Mouse (Mus musculus): ENCODE measurements at regions not wholly inside any gene's neighbourhood (a gene's known extent, or its start where the extent isn't known, plus 50 kb on each side); places are given as distances from the start of the nearest gene placed in this dataset.

DNA sequence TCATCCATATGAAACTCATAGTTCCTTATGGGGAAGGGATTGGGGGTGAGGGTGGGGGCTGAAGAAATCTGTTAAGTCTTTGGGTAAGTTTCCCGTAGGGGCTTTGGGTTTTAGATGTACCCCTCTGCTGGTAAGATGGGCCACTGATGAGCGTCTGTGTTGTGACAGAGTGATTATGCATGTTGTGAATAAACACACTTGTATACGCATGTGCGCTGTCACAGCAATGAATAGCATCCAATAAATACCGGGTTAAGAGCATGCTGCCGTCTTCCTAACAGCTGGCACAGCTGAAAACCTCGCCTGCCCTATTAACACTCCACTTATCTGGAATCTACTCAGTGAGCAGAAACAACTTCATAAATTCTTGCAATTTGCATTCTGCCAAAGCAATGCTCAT lies 337.0 kb downstream of the Igsf11 start:
- H3K9ac ChIP-seq (ENCODE audit: low read depth, low read length), result no peak overlapping the region
- no peaks in the 10 kb centered on the region for H3K27me3 ChIP-seq (ENCODE audit: control insufficient read depth, insufficient read depth, low read length)
- H3K36me3 ChIP-seq (ENCODE audit: control insufficient read depth, insufficient read depth, low read length), result no peaks in the 10 kb centered on the region
- H3K79me2 ChIP-seq (ENCODE audit: control insufficient read depth, insufficient read depth, low read length), result no peaks in the 10 kb centered on the region
- DNase-seq (ENCODE audit: extremely low read depth, low read depth, low spot score), result no peak
- no peaks in the 10 kb centered on the region for H3K4me1 ChIP-seq (ENCODE audit: control insufficient read depth, insufficient read depth, low read length)
- no peak overlapping the region for H3K4me3 ChIP-seq (ENCODE audit: insufficient read depth, low read depth, low read length)
- no peak overlapping the region for H3K27ac ChIP-seq (replicated peaks; ENCODE audit: insufficient read depth, low read depth, low read length)
- WGBS, result 70% methylated on average over 7 of the region's 7 CpGs
- TF ChIP-seq POLR2A (IDR thresholded peaks at IDR 0.05; ENCODE audit: extremely low read depth, insufficient read depth, low read length) (no peak), CTCF (IDR thresholded peaks at IDR 0.05; ENCODE audit: low read depth, low read length) (no peak)

DNA sequence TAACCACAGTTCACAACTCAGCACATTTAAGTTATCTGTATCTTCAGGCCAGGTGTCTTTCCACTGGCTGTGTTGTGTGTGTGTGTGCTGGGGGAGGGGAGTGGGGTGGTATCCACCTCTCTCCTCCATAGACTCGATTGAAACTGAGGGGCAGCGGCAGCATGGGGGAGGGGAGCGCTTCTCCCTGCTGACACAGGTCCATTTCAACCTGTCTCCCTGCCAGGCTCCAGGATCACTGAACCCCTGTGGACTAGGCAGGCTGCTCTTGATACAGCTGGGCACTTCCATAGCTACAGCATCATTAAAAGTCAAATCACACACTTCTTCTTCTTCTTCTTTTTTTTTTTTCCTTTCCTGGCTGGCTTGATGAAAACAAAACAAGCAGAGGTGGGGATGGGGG lies 338.0 kb downstream of the Igsf11 start:
- Histone ChIP-seq H3K9ac (ENCODE audit: low read depth, low read length) (no peak overlapping the region), H3K27ac (replicated peaks; ENCODE audit: insufficient read depth, low read depth, low read length) (no peak overlapping the region), H3K4me1 (ENCODE audit: control insufficient read depth, insufficient read depth, low read length) (no peaks in the 10 kb centered on the region), H3K27me3 (ENCODE audit: control insufficient read depth, insufficient read depth, low read length) (no peaks in the 10 kb centered on the region), H3K36me3 (ENCODE audit: control insufficient read depth, insufficient read depth, low read length) (no peaks in the 10 kb centered on the region), H3K4me3 (ENCODE audit: insufficient read depth, low read depth, low read length) (no peak overlapping the region), H3K79me2 (ENCODE audit: control insufficient read depth, insufficient read depth, low read length) (no peaks in the 10 kb centered on the region)
- 7% methylated on average over 3 of the region's 3 CpGs for WGBS
- no peak for DNase-seq (ENCODE audit: extremely low read depth, low read depth, low spot score)
- TF ChIP-seq POLR2A (IDR thresholded peaks at IDR 0.05; ENCODE audit: extremely low read depth, insufficient read depth, low read length) (no peak), CTCF (IDR thresholded peaks at IDR 0.05; ENCODE audit: low read depth, low read length) (no peak)

- Histone ChIP-seq H3K79me2 (ENCODE audit: control insufficient read depth, insufficient read depth, low read length) (no peaks in the 10 kb centered on the region), H3K4me3 (ENCODE audit: insufficient read depth, low read depth, low read length) (no peak overlapping the region), H3K9ac (ENCODE audit: low read depth, low read length) (no peak overlapping the region), H3K27me3 (ENCODE audit: control insufficient read depth, insufficient read depth, low read length) (no peaks in the 10 kb centered on the region), H3K27ac (replicated peaks; ENCODE audit: insufficient read depth, low read depth, low read length) (no peak overlapping the region), H3K4me1 (ENCODE audit: control insufficient read depth, insufficient read depth, low read length) (no peaks in the 10 kb centered on the region), H3K36me3 (ENCODE audit: control insufficient read depth, insufficient read depth, low read length) (no peaks in the 10 kb centered on the region)
- whole genome bisulfite sequencing, result 72% methylated on average over 2 of the region's 2 CpGs
- TF ChIP-seq POLR2A (IDR thresholded peaks at IDR 0.05; ENCODE audit: extremely low read depth, insufficient read depth, low read length) (no peak), CTCF (IDR thresholded peaks at IDR 0.05; ENCODE audit: low read depth, low read length) (no peak)
- DNase-seq (ENCODE audit: extremely low read depth, low read depth, low spot score), result no peak
Observed at GRCm38 (mm10) chr16:39234290-39234689, 341.8 kb downstream of the Igsf11 start.

- H3K4me3 ChIP-seq (ENCODE audit: insufficient read depth, low read depth, low read length), result no peak overlapping the region
- H3K9ac ChIP-seq (ENCODE audit: low read depth, low read length), result no peak overlapping the region
- 89% methylated on average over 2 of the region's 2 CpGs for WGBS
- DNase-seq (ENCODE audit: extremely low read depth, low read depth, low spot score), result no peak
- H3K4me1 ChIP-seq (ENCODE audit: control insufficient read depth, insufficient read depth, low read length), result no peaks in the 10 kb centered on the region
- no peaks in the 10 kb centered on the region for H3K36me3 ChIP-seq (ENCODE audit: control insufficient read depth, insufficient read depth, low read length)
- H3K27me3 ChIP-seq (ENCODE audit: control insufficient read depth, insufficient read depth, low read length), result no peaks in the 10 kb centered on the region
- H3K79me2 ChIP-seq (ENCODE audit: control insufficient read depth, insufficient read depth, low read length), result no peaks in the 10 kb centered on the region
- no peak overlapping the region for H3K27ac ChIP-seq (replicated peaks; ENCODE audit: insufficient read depth, low read depth, low read length)
- TF ChIP-seq POLR2A (IDR thresholded peaks at IDR 0.05; ENCODE audit: extremely low read depth, insufficient read depth, low read length), result no peak
- no peak for TF ChIP-seq CTCF (IDR thresholded peaks at IDR 0.05; ENCODE audit: low read depth, low read length)
Observed at GRCm38 (mm10) chr16:39273490-39273889, 381.0 kb downstream of the Igsf11 start.

DNA sequence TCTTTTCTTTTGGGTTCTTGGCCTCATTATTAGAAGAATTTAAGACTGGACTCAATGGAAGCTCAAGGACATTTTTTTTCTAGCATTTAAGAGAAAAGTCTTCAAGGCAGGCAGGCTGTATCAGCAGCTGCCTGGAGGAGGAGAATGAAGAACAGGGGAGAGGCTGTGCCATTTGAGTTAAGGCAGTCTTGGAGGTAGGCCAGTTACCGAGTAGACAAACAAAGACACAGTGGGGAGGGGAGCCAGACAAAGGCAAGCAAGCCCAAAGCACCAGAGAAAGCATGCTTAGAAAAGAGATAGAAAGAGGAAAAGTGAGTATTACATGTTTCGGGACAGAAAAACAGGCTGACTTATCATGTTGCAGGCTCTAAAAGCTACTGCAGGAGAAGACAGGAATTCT lies 392.0 kb downstream of the Igsf11 start:
- Histone ChIP-seq H3K36me3 (ENCODE audit: control insufficient read depth, insufficient read depth, low read length) (no peaks in the 10 kb centered on the region), H3K9ac (ENCODE audit: low read depth, low read length) (no peak overlapping the region), H3K4me1 (ENCODE audit: control insufficient read depth, insufficient read depth, low read length) (no peaks in the 10 kb centered on the region), H3K27me3 (ENCODE audit: control insufficient read depth, insufficient read depth, low read length) (no peaks in the 10 kb centered on the region), H3K27ac (replicated peaks; ENCODE audit: insufficient read depth, low read depth, low read length) (no peak overlapping the region), H3K4me3 (ENCODE audit: insufficient read depth, low read depth, low read length) (no peak overlapping the region), H3K79me2 (ENCODE audit: control insufficient read depth, insufficient read depth, low read length) (no peaks in the 10 kb centered on the region)
- no peak for DNase-seq (ENCODE audit: extremely low read depth, low read depth, low spot score)
- no peak for TF ChIP-seq CTCF (IDR thresholded peaks at IDR 0.05; ENCODE audit: low read depth, low read length)
- TF ChIP-seq POLR2A (IDR thresholded peaks at IDR 0.05; ENCODE audit: extremely low read depth, insufficient read depth, low read length), result no peak
- WGBS, result 44% methylated on average over 2 of the region's 2 CpGs

GRCm38 (mm10) chr16:39285028-39285744 lies 392.7 kb downstream of the Igsf11 start:
- TF ChIP-seq CTCF (IDR thresholded peaks at IDR 0.05; ENCODE audit: low read depth, low read length) (no peak), POLR2A (IDR thresholded peaks at IDR 0.05; ENCODE audit: extremely low read depth, insufficient read depth, low read length) (no peak)
- Histone ChIP-seq H3K27ac (replicated peaks; ENCODE audit: insufficient read depth, low read depth, low read length) (no peak overlapping the region), H3K27me3 (ENCODE audit: control insufficient read depth, insufficient read depth, low read length) (no peaks in the 10 kb centered on the region), H3K4me1 (ENCODE audit: control insufficient read depth, insufficient read depth, low read length) (no peaks in the 10 kb centered on the region), H3K79me2 (ENCODE audit: control insufficient read depth, insufficient read depth, low read length) (no peaks in the 10 kb centered on the region), H3K4me3 (ENCODE audit: insufficient read depth, low read depth, low read length) (no peak overlapping the region), H3K9ac (ENCODE audit: low read depth, low read length) (no peak overlapping the region), H3K36me3 (ENCODE audit: control insufficient read depth, insufficient read depth, low read length) (no peaks in the 10 kb centered on the region)
- DNase-seq (ENCODE audit: extremely low read depth, low read depth, low spot score), result no peak
- 83% methylated on average over 3 of the region's 3 CpGs for WGBS
